Mouse (Mus musculus) kidney, postnatal 0 days (tissue): ENCODE data around the gene Ptprg. TPM values are rescaled to one million over a fixed set of nuclear protein-coding genes. Genes with fewer than 3 reads are reported as not detected.

Experiments
- ATAC-seq: fragments of 200-750 bp; cut with Nextera tagmentation; replicated peaks from 2 replicates; pipeline ENCODE4 v1.8.0; 2017; ENCODE audit warnings: low read depth, moderate number of reproducible peaks, moderate TSS enrichment, moderate library complexity; ENCODE audit not compliant: low FRiP score
- DNase-seq: peaks from one replicate; pipeline ENCODE4 v3.0.0-alpha.2; 2016; ENCODE audit warnings: low spot score
- H3K27ac ChIP-seq: fragments of 300-500 bp; sonication (generic); 2 replicates; pipeline ENCODE4 v1.5.1; 2014; ENCODE audit warnings: mild to moderate bottlenecking
- H3K27me3 ChIP-seq: fragments of 300-500 bp; sonication (generic); 2 replicates; pipeline ENCODE4 v1.6.1; 2014; ENCODE audit warnings: low read length, mixed read lengths; ENCODE audit not compliant: insufficient read depth
- H3K36me3 ChIP-seq: fragments of 300-500 bp; sonication (generic); 2 replicates; pipeline ENCODE4 v1.6.1; 2014; ENCODE audit warnings: low read length, mixed read lengths; ENCODE audit not compliant: insufficient read depth
- H3K4me1 ChIP-seq: fragments of 300-500 bp; sonication (generic); replicated peaks from 2 replicates; pipeline ENCODE4 v1.6.1; 2014; ENCODE audit warnings: antibody characterized with exemption, low read length, mixed read lengths; ENCODE audit not compliant: insufficient read depth
- H3K4me2 ChIP-seq: fragments of 300-500 bp; sonication (generic); 2 replicates; pipeline ENCODE4 v1.6.1; 2014; ENCODE audit warnings: mild to moderate bottlenecking, low read length, moderate library complexity, mixed read lengths
- H3K4me3 ChIP-seq: fragments of 300-500 bp; sonication (generic); replicated peaks from 2 replicates; pipeline ENCODE4 v1.5.1; 2014; ENCODE audit warnings: low read depth, low read length
- H3K9ac ChIP-seq: fragments of 300-500 bp; sonication (generic); 2 replicates; pipeline ENCODE4 v1.6.1; 2014; ENCODE audit warnings: low read depth, low read length
- H3K9me3 ChIP-seq: fragments of 300-500 bp; sonication (generic); replicated peaks from 2 replicates; pipeline ENCODE4 v1.6.1; 2016; ENCODE audit warnings: low read length, inconsistent platforms, mixed read lengths
- CTCF ChIP-seq: IDR thresholded peaks from 2 replicates; pipeline ENCODE4 v1.5.1; 2016; ENCODE audit warnings: antibody characterized with exemption, low read depth, mild to moderate bottlenecking, moderate library complexity
- WGBS: fragments of 180-500 bp; shearing (Covaris S2); extraction: QIAGEN DNeasy Blood & Tissue Kit; methylation state at CpG from one replicate; pipeline ENCODE4 v1.1.7; 2014; 5-methylcytosine and 5-hydroxymethylcytosine counted together
- polyA plus RNA-seq: library from polyadenylated mRNA; unstranded; fragments of >200 nt; fragmentation: Nextera tagmentation; extraction: Ambion mirVana; gene quantifications from 2 replicates; pipeline ENCODE4 v1.2.1, GENCODE M21; 2015

Ptprg gene
- polyA plus RNA-seq, 1 experiment from 2014 or later: 23.5 TPM

GRCm38 (mm10) chr14:11892621-11893020, 339.3 kb downstream of the Ptprg start:
- H3K4me3 ChIP-seq: no peak overlapping the region
- H3K4me1 ChIP-seq: 0 out of 2 replicates have a peak, but pooled peaks cover 3% of the 10 kb centered on the region
- H3K27me3 ChIP-seq: no peaks in the 10 kb centered on the region
- H3K9me3 ChIP-seq: no peaks in the 10 kb centered on the region
- DNase-seq: no peak
- H3K36me3 ChIP-seq: no peaks in the 10 kb centered on the region
- no peak for TF ChIP-seq CTCF
- H3K4me2 ChIP-seq: no peak overlapping the region
- no peak overlapping the region for H3K9ac ChIP-seq
- ATAC-seq: no peak
- H3K27ac ChIP-seq: no peak overlapping the region
- 30% methylated on average over 9 of the region's 9 CpGs for WGBS

- Histone ChIP-seq H3K4me3 (no peak overlapping the region), H3K36me3 (no peaks in the 10 kb centered on the region), H3K27me3 (no peaks in the 10 kb centered on the region), H3K4me1 (0 out of 2 replicates have a peak, but pooled peaks cover 3% of the 10 kb centered on the region), H3K4me2 (no peak overlapping the region), H3K27ac (no peak overlapping the region), H3K9ac (no peak overlapping the region), H3K9me3 (no peaks in the 10 kb centered on the region)
- ATAC-seq (no peak), DNase-seq (no peak)
- 55% methylated on average over 13 of the region's 13 CpGs for WGBS
- no peak for TF ChIP-seq CTCF
Measured at GRCm38 (mm10) chr14:11895486-11895885, 342.2 kb downstream of the Ptprg start.

- Histone ChIP-seq H3K27me3 (no peaks in the 10 kb centered on the region), H3K4me3 (no peak overlapping the region), H3K27ac (no peak overlapping the region), H3K9me3 (no peaks in the 10 kb centered on the region), H3K4me1 (no peaks in the 10 kb centered on the region), H3K9ac (no peak overlapping the region), H3K4me2 (no peak overlapping the region), H3K36me3 (no peaks in the 10 kb centered on the region)
- TF ChIP-seq CTCF: no peak
- DNase-seq (no peak), ATAC-seq (no peak)
- WGBS: 74% methylated on average over 2 of the region's 2 CpGs
Measured at GRCm38 (mm10) chr14:11902794-11903193, 349.5 kb downstream of the Ptprg start.

GRCm38 (mm10) chr14:11906130-11906675, 352.9 kb downstream of the Ptprg start:
- H3K9ac ChIP-seq: no peak overlapping the region
- H3K27me3 ChIP-seq: no peaks in the 10 kb centered on the region
- 82% methylated on average over 5 of the region's 5 CpGs for WGBS
- no peak for TF ChIP-seq CTCF
- no peaks in the 10 kb centered on the region for H3K9me3 ChIP-seq
- no peak overlapping the region for H3K27ac ChIP-seq
- no peaks in the 10 kb centered on the region for H3K4me1 ChIP-seq
- no peak for ATAC-seq
- no peak for DNase-seq
- H3K4me3 ChIP-seq: no peak overlapping the region
- H3K36me3 ChIP-seq: no peaks in the 10 kb centered on the region
- no peak overlapping the region for H3K4me2 ChIP-seq

DNA sequence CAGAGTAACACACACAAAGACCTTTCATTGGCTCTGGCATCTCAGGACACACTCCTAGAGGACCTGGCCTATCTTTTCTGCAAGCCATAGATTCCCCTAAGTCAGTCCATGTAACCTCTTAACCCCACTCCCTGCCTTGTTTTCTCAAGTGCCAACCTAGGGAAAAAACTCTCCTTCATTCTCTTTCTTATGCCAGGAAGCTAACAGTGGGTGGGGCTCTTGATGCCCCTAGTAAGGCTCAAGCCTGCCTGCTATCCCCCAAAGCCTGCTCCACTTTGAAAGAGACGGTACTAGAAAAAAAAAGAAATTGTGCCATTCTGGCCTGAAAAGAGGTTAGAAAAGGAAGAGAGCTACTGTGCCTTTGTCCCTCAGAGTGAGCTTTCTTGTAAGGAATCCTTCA, 358.9 kb downstream of the Ptprg start:
- no peak for ATAC-seq
- 96% methylated on average over 1 of the region's 1 CpGs for WGBS
- H3K4me1 ChIP-seq: no peaks in the 10 kb centered on the region

GRCm38 (mm10) chr14:11917225-11917624, 363.9 kb downstream of the Ptprg start:
- no peaks in the 10 kb centered on the region for H3K36me3 ChIP-seq
- DNase-seq (no peak), ATAC-seq (no peak)
- 0 out of 2 replicates have a peak, but pooled peaks cover 2% of the 10 kb centered on the region for H3K4me1 ChIP-seq
- no peak overlapping the region for H3K4me3 ChIP-seq
- TF ChIP-seq CTCF: no peak
- no peaks in the 10 kb centered on the region for H3K9me3 ChIP-seq
- no peak overlapping the region for H3K4me2 ChIP-seq
- no peak overlapping the region for H3K27ac ChIP-seq
- WGBS: 89% methylated on average over 5 of the region's 5 CpGs
- H3K27me3 ChIP-seq: no peaks in the 10 kb centered on the region
- no peak overlapping the region for H3K9ac ChIP-seq

More for the DNA sequence above, 358.9 kb downstream of the Ptprg start:
- no peak overlapping the region for H3K9ac ChIP-seq
- H3K36me3 ChIP-seq: no peaks in the 10 kb centered on the region
- no peak for TF ChIP-seq CTCF
- no peak overlapping the region for H3K4me2 ChIP-seq
- no peaks in the 10 kb centered on the region for H3K27me3 ChIP-seq
- H3K27ac ChIP-seq: no peak overlapping the region
- no peak for DNase-seq
- H3K4me3 ChIP-seq: no peak overlapping the region
- no peaks in the 10 kb centered on the region for H3K9me3 ChIP-seq

- no peak for TF ChIP-seq CTCF
- ATAC-seq: no peak
- no peak overlapping the region for H3K9ac ChIP-seq
- no peaks in the 10 kb centered on the region for H3K9me3 ChIP-seq
- H3K27me3 ChIP-seq: no peaks in the 10 kb centered on the region
- H3K4me1 ChIP-seq: peaks cover 3% of the 10 kb centered on the region; the same call in 1 of the 2 replicates
- no peak overlapping the region for H3K4me2 ChIP-seq
- H3K4me3 ChIP-seq: no peak overlapping the region
- no peak for DNase-seq
- no peak overlapping the region for H3K27ac ChIP-seq
- no peaks in the 10 kb centered on the region for H3K36me3 ChIP-seq
- 69% methylated on average over 2 of the region's 2 CpGs for WGBS
Measured at GRCm38 (mm10) chr14:11928545-11928944, 375.2 kb downstream of the Ptprg start.
